Mouse (Mus musculus): Measurements from ENCODE around the gene Ip6k1. TPM values are rescaled to one million over a fixed set of nuclear protein-coding genes. Genes with fewer than 3 reads are reported as not detected.

Gene Ip6k1
- polyA plus RNA-seq, 1 experiment from 2014 or later: 109 TPM

- Histone ChIP-seq H3K4me2 (replicated peaks) (no peak overlapping the region), H3K27ac (replicated peaks) (no peak overlapping the region), H3K4me1 (no peaks in the 10 kb centered on the region), H3K4me3 (no peak overlapping the region), H3K27me3 (no peaks in the 10 kb centered on the region), H3K36me3 (no peaks in the 10 kb centered on the region), H3K9me3 (no peaks in the 10 kb centered on the region), H3K9ac (replicated peaks) (no peak overlapping the region)
- no peak for ATAC-seq (replicated peaks)
- 89% methylated on average over 7 of the region's 7 CpGs for WGBS
These were observed 33.8 kb upstream of the Ip6k1 start for GRCm38 (mm10) chr9:107968531-107968930.

GRCm38 (mm10) chr9:107970311-107970710 is 32.0 kb upstream of the Ip6k1 start:
- Histone ChIP-seq H3K4me3 (no peak overlapping the region), H3K9me3 (no peaks in the 10 kb centered on the region), H3K36me3 (no peaks in the 10 kb centered on the region), H3K4me2 (replicated peaks) (no peak overlapping the region), H3K27ac (replicated peaks) (no peak overlapping the region), H3K4me1 (no peaks in the 10 kb centered on the region), H3K27me3 (no peaks in the 10 kb centered on the region), H3K9ac (replicated peaks) (no peak overlapping the region)
- ATAC-seq (replicated peaks): no peak
- whole genome bisulfite sequencing: 91% methylated on average over 5 of the region's 5 CpGs

- Histone ChIP-seq H3K27me3 (no peaks in the 10 kb centered on the region), H3K4me1 (no peaks in the 10 kb centered on the region), H3K9ac (replicated peaks) (no peak overlapping the region), H3K4me2 (replicated peaks) (no peak overlapping the region), H3K9me3 (no peaks in the 10 kb centered on the region), H3K27ac (replicated peaks) (no peak overlapping the region), H3K4me3 (no peak overlapping the region), H3K36me3 (no peaks in the 10 kb centered on the region)
- WGBS: 87% methylated on average over 8 of the region's 8 CpGs
- no peak for ATAC-seq (replicated peaks)
These were observed 30.4 kb upstream of the Ip6k1 start for GRCm38 (mm10) chr9:107971690-107972541.

- WGBS: 87% methylated on average over 10 of the region's 10 CpGs
- H3K9ac ChIP-seq (replicated peaks): no peak overlapping the region
- no peak overlapping the region for H3K4me2 ChIP-seq (replicated peaks)
- H3K27ac ChIP-seq (replicated peaks): no peak overlapping the region
- no peaks in the 10 kb centered on the region for H3K36me3 ChIP-seq
- no peaks in the 10 kb centered on the region for H3K4me1 ChIP-seq
- H3K9me3 ChIP-seq: no peaks in the 10 kb centered on the region
- ATAC-seq (replicated peaks): no peak
- no peaks in the 10 kb centered on the region for H3K27me3 ChIP-seq
- no peak overlapping the region for H3K4me3 ChIP-seq
These were observed 27.7 kb upstream of the Ip6k1 start for GRCm38 (mm10) chr9:107974491-107975171.

GRCm38 (mm10) chr9:107975399-107976386 is 26.6 kb upstream of the Ip6k1 start, which contains the start of gene Uba7:
Gene Uba7, plus strand, starts transcription at chr9:107975505.
- Histone ChIP-seq H3K4me3 (no peak within 1 kb of the TSS), H3K27me3 (no peaks in the 10 kb centered on the region), H3K9ac (replicated peaks) (no peak within 1 kb of the TSS), H3K9me3 (no peaks in the 10 kb centered on the region), H3K4me2 (replicated peaks) (no peak within 1 kb of the TSS), H3K27ac (replicated peaks) (no peak within 1 kb of the TSS), H3K36me3 (no peaks in the 10 kb centered on the region), H3K4me1 (no peaks in the 10 kb centered on the region)
- WGBS: 74% methylated on average over 12 of the region's 12 CpGs
- no peak for ATAC-seq (replicated peaks)

GRCm38 (mm10) chr9:107978815-107979214 is 23.5 kb upstream of the Ip6k1 start:
- Histone ChIP-seq H3K27ac (replicated peaks) (no peak overlapping the region), H3K4me3 (no peak overlapping the region), H3K4me2 (replicated peaks) (no peak overlapping the region), H3K9me3 (no peaks in the 10 kb centered on the region), H3K36me3 (no peaks in the 10 kb centered on the region), H3K4me1 (peaks cover 18% of the 10 kb centered on the region), H3K27me3 (no peaks in the 10 kb centered on the region), H3K9ac (replicated peaks) (no peak overlapping the region)
- WGBS: 88% methylated on average over 12 of the region's 12 CpGs
- ATAC-seq (replicated peaks): no peak

GRCm38 (mm10) chr9:107981684-107982605 is 20.4 kb upstream of the Ip6k1 start:
- no peaks in the 10 kb centered on the region for H3K36me3 ChIP-seq
- 59% methylated on average over 7 of the region's 7 CpGs for WGBS
- H3K27ac ChIP-seq (replicated peaks): peak overlapping the region; percentile 46
- H3K4me2 ChIP-seq (replicated peaks): no peak overlapping the region
- no peak for ATAC-seq (replicated peaks)
- H3K27me3 ChIP-seq: no peaks in the 10 kb centered on the region; the same call in 1 of the 2 replicates
- no peak overlapping the region for H3K9ac ChIP-seq (replicated peaks)
- no peak overlapping the region for H3K4me3 ChIP-seq
- H3K9me3 ChIP-seq: no peaks in the 10 kb centered on the region
- H3K4me1 ChIP-seq: peaks cover 34% of the 10 kb centered on the region

- no peak within 1 kb of the TSS for H3K9ac ChIP-seq (replicated peaks)
- H3K4me2 ChIP-seq (replicated peaks): peak within 1 kb of the TSS; percentile 15; the same call in 1 of the 2 replicates
- H3K36me3 ChIP-seq: no peaks in the 10 kb centered on the region
- H3K27ac ChIP-seq (replicated peaks): peak within 1 kb of the TSS; percentile 46
- no peaks in the 10 kb centered on the region; the same call in 1 of the 2 replicates for H3K27me3 ChIP-seq
- H3K4me1 ChIP-seq: peaks cover 34% of the 10 kb centered on the region
- no peaks in the 10 kb centered on the region for H3K9me3 ChIP-seq
- no peak for ATAC-seq (replicated peaks)
- H3K4me3 ChIP-seq: no peak within 1 kb of the TSS
- 50% methylated on average over 14 of the region's 14 CpGs for WGBS
These were observed 19.5 kb upstream of the Ip6k1 start, which contains the start of gene Gm20661 for GRCm38 (mm10) chr9:107982681-107983346. Gene Gm20661, plus strand, starts transcription at chr9:107983058.

- Histone ChIP-seq H3K4me3 (no peak overlapping the region), H3K4me2 (replicated peaks) (0 out of 2 replicates have a peak overlapping the region, but pooled peaks have one; percentile 15), H3K27ac (replicated peaks) (peak overlapping the region; percentile 46), H3K27me3 (no peaks in the 10 kb centered on the region; the same call in 1 of the 2 replicates), H3K4me1 (peaks cover 34% of the 10 kb centered on the region), H3K9ac (replicated peaks) (no peak overlapping the region), H3K9me3 (no peaks in the 10 kb centered on the region), H3K36me3 (no peaks in the 10 kb centered on the region)
- WGBS: 45% methylated on average over 4 of the region's 4 CpGs
- ATAC-seq (replicated peaks): no peak
These were observed 18.8 kb upstream of the Ip6k1 start for GRCm38 (mm10) chr9:107983421-107983890.

DNA sequence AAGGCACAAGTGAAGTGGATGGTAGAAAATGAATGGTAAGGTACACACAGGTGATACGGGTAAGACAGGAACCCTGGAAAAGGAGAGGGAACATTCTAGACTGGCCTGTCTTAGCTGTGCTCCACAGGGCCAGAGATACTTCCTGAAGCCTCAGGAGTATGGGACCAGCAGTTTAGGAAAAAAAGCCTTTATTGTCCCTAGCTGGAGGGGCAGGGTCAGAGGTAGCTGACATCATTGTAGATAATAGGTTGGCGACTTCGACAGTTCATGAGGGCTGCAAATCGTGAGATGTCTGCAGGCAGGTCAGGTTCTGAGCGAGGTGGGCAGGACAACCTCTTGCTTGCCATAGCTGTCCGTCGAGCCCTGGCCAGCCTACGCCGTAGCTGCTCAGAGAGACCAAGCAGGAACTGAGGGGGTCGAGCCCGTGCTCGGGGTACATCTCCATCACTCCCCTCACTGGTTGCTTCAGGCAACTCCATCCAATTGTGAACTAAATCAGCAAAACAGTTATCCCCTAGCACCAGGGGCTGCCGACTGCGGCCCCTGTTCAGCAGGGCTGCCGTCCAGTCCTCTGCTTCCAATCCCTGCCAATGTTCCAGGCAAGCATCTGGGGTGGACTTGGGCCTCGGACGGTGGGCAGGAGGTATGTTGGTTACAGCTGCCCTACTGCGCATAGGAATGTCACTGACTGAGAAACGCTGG is 18.1 kb upstream of the Ip6k1 start:
- peak overlapping the region; percentile 67 for H3K4me2 ChIP-seq (replicated peaks)
- no peak for ATAC-seq (replicated peaks)
- H3K27ac ChIP-seq (replicated peaks): no peak overlapping the region
- no peaks in the 10 kb centered on the region; the same call in 1 of the 2 replicates for H3K27me3 ChIP-seq
- H3K9me3 ChIP-seq: no peaks in the 10 kb centered on the region
- no peak overlapping the region for H3K9ac ChIP-seq (replicated peaks)
- H3K36me3 ChIP-seq: no peaks in the 10 kb centered on the region
- peaks cover 34% of the 10 kb centered on the region for H3K4me1 ChIP-seq
- WGBS: 80% methylated on average over 19 of the region's 19 CpGs
- H3K4me3 ChIP-seq: no peak overlapping the region

Data from forebrain, embryonic 15.5 days (tissue).